Mouse (Mus musculus) kidney, embryonic 15.5 days (tissue): ENCODE data around the gene Mycbp2. TPM values are rescaled to one million over a fixed set of nuclear protein-coding genes. Genes with fewer than 3 reads are reported as not detected.

ENCODE experiments used
- ATAC-seq: fragments of 200-750 bp; cut with Nextera tagmentation; replicated peaks from 2 replicates; pipeline ENCODE4 v1.8.0; 2017; ENCODE audit warnings: moderate TSS enrichment; ENCODE audit not compliant: low FRiP score
- H3K27ac ChIP-seq: fragments of 300-500 bp; sonication (generic); 2 replicates; pipeline ENCODE4 v1.5.1; 2015; ENCODE audit warnings: mild to moderate bottlenecking, inconsistent platforms
- H3K27me3 ChIP-seq: fragments of 300-500 bp; sonication (generic); 2 replicates; pipeline ENCODE4 v1.6.1; 2015; ENCODE audit warnings: inconsistent platforms
- H3K36me3 ChIP-seq: fragments of 300-500 bp; sonication (generic); 2 replicates; pipeline ENCODE4 v1.6.1; 2015; ENCODE audit warnings: inconsistent platforms
- H3K4me1 ChIP-seq: fragments of 300-500 bp; sonication (generic); 2 replicates; pipeline ENCODE4 v1.6.1; 2015; ENCODE audit warnings: inconsistent platforms
- H3K4me2 ChIP-seq: fragments of 300-500 bp; sonication (generic); 2 replicates; pipeline ENCODE4 v1.6.1; 2015; ENCODE audit warnings: moderate library complexity, mild to moderate bottlenecking, inconsistent platforms
- H3K4me3 ChIP-seq: fragments of 300-500 bp; sonication (generic); replicated peaks from 2 replicates; pipeline ENCODE4 v1.5.1; 2015; ENCODE audit warnings: mild to moderate bottlenecking, inconsistent platforms
- H3K9ac ChIP-seq: fragments of 300-500 bp; sonication (generic); 2 replicates; pipeline ENCODE4 v1.6.1; 2015; ENCODE audit warnings: mild to moderate bottlenecking, inconsistent platforms
- H3K9me3 ChIP-seq: fragments of 300-500 bp; sonication (generic); replicated peaks from 2 replicates; pipeline ENCODE4 v1.6.1; 2016; ENCODE audit warnings: inconsistent platforms
- WGBS: fragments of 180-500 bp; shearing (Covaris S2); methylation state at CpG from one replicate; pipeline ENCODE4 v1.1.7; 2015; ENCODE audit warnings: mixed read lengths; 5-methylcytosine and 5-hydroxymethylcytosine counted together
- polyA plus RNA-seq: library from polyadenylated mRNA; unstranded; fragments of >200 nt; fragmentation: Nextera tagmentation; extraction: Ambion mirVana; gene quantifications from 2 replicates; pipeline ENCODE4 v1.2.1, GENCODE M21; 2015

Mycbp2 gene
- polyA plus RNA-seq, 1 experiment from 2014 or later, result 19.0 TPM

- H3K9ac ChIP-seq, result no peak overlapping the region
- H3K4me3 ChIP-seq, result no peak overlapping the region
- 81% methylated on average over 2 of the region's 2 CpGs for WGBS
- no peaks in the 10 kb centered on the region for H3K27me3 ChIP-seq
- no peak overlapping the region for H3K4me2 ChIP-seq
- no peaks in the 10 kb centered on the region for H3K9me3 ChIP-seq
- H3K27ac ChIP-seq, result no peak overlapping the region
- peaks cover 67% of the 10 kb centered on the region for H3K36me3 ChIP-seq
- no peaks in the 10 kb centered on the region for H3K4me1 ChIP-seq
- ATAC-seq, result 0 out of 2 replicates have a peak, but pooled peaks have one; percentile 40
These were observed 214.6 kb downstream of the Mycbp2 start for GRCm38 (mm10) chr14:103131991-103132390.

GRCm38 (mm10) chr14:103125756-103126155 is 220.9 kb downstream of the Mycbp2 start:
- 85% methylated on average over 6 of the region's 6 CpGs for WGBS
- H3K36me3 ChIP-seq, result peaks cover 76% of the 10 kb centered on the region
- H3K27ac ChIP-seq, result no peak overlapping the region
- no peak overlapping the region for H3K9ac ChIP-seq
- ATAC-seq, result no peak
- H3K4me3 ChIP-seq, result no peak overlapping the region
- no peaks in the 10 kb centered on the region for H3K9me3 ChIP-seq
- no peaks in the 10 kb centered on the region for H3K27me3 ChIP-seq
- H3K4me1 ChIP-seq, result no peaks in the 10 kb centered on the region
- no peak overlapping the region for H3K4me2 ChIP-seq

GRCm38 (mm10) chr14:103114994-103115670 is 231.5 kb downstream of the Mycbp2 start:
- WGBS, result 93% methylated on average over 3 of the region's 3 CpGs
- peaks cover 68% of the 10 kb centered on the region for H3K36me3 ChIP-seq
- ATAC-seq, result no peak

GRCm38 (mm10) chr14:103112606-103113363 is 233.8 kb downstream of the Mycbp2 start:
- 85% methylated on average over 3 of the region's 3 CpGs for WGBS
- H3K27me3 ChIP-seq, result no peaks in the 10 kb centered on the region
- H3K4me2 ChIP-seq, result no peak overlapping the region
- no peaks in the 10 kb centered on the region for H3K9me3 ChIP-seq
- no peaks in the 10 kb centered on the region for H3K4me1 ChIP-seq
- H3K9ac ChIP-seq, result no peak overlapping the region
- H3K27ac ChIP-seq, result no peak overlapping the region
- H3K4me3 ChIP-seq, result no peak overlapping the region
- ATAC-seq, result no peak
- H3K36me3 ChIP-seq, result peaks cover 50% of the 10 kb centered on the region

More at GRCm38 (mm10) chr14:103114994-103115670, 231.5 kb downstream of the Mycbp2 start:
- Histone ChIP-seq H3K9me3 (no peaks in the 10 kb centered on the region), H3K4me1 (no peaks in the 10 kb centered on the region), H3K27ac (no peak overlapping the region), H3K27me3 (no peaks in the 10 kb centered on the region), H3K4me2 (no peak overlapping the region), H3K9ac (no peak overlapping the region), H3K4me3 (no peak overlapping the region)

GRCm38 (mm10) chr14:103109971-103110370 is 236.6 kb downstream of the Mycbp2 start:
- 87% methylated on average over 4 of the region's 4 CpGs for WGBS
- Histone ChIP-seq H3K4me3 (no peak overlapping the region), H3K27me3 (no peaks in the 10 kb centered on the region), H3K36me3 (peaks cover 23% of the 10 kb centered on the region), H3K9me3 (no peaks in the 10 kb centered on the region), H3K4me1 (no peaks in the 10 kb centered on the region), H3K27ac (no peak overlapping the region), H3K4me2 (no peak overlapping the region), H3K9ac (no peak overlapping the region)
- no peak for ATAC-seq

- Histone ChIP-seq H3K27me3 (no peaks in the 10 kb centered on the region), H3K36me3 (no peaks in the 10 kb centered on the region), H3K9me3 (no peaks in the 10 kb centered on the region), H3K4me3 (no peak overlapping the region), H3K4me2 (no peak overlapping the region), H3K4me1 (no peaks in the 10 kb centered on the region; the same call in 1 of the 2 replicates), H3K27ac (no peak overlapping the region), H3K9ac (no peak overlapping the region)
- ATAC-seq, result no peak
- 97% methylated on average over 2 of the region's 2 CpGs for WGBS
These were observed 240.3 kb downstream of the Mycbp2 start for GRCm38 (mm10) chr14:103106301-103106700.

- Histone ChIP-seq H3K4me3 (no peak overlapping the region), H3K4me2 (no peak overlapping the region), H3K27ac (no peak overlapping the region), H3K9me3 (no peaks in the 10 kb centered on the region), H3K27me3 (no peaks in the 10 kb centered on the region), H3K4me1 (peaks cover 6% of the 10 kb centered on the region), H3K36me3 (no peaks in the 10 kb centered on the region), H3K9ac (no peak overlapping the region)
- WGBS, result 72% methylated on average over 10 of the region's 10 CpGs
- no peak for ATAC-seq
These were observed 243.8 kb downstream of the Mycbp2 start for GRCm38 (mm10) chr14:103102731-103103335.

GRCm38 (mm10) chr14:103102246-103102645 is 244.4 kb downstream of the Mycbp2 start:
- no peak overlapping the region for H3K4me2 ChIP-seq
- no peaks in the 10 kb centered on the region for H3K36me3 ChIP-seq
- WGBS, result 55% methylated on average over 6 of the region's 6 CpGs
- 0 out of 2 replicates have a peak, but pooled peaks have one; percentile 9 for ATAC-seq
- H3K4me3 ChIP-seq, result no peak overlapping the region
- H3K27me3 ChIP-seq, result no peaks in the 10 kb centered on the region
- no peaks in the 10 kb centered on the region for H3K9me3 ChIP-seq
- H3K4me1 ChIP-seq, result peaks cover 10% of the 10 kb centered on the region
- peak overlapping the region; percentile 18; the same call in 1 of the 2 replicates for H3K27ac ChIP-seq
- no peak overlapping the region for H3K9ac ChIP-seq

- Histone ChIP-seq H3K27ac (no peak overlapping the region), H3K36me3 (peaks cover 6% of the 10 kb centered on the region; the same call in 1 of the 2 replicates), H3K4me1 (peaks cover 15% of the 10 kb centered on the region), H3K27me3 (no peaks in the 10 kb centered on the region), H3K9me3 (no peaks in the 10 kb centered on the region), H3K9ac (no peak overlapping the region), H3K4me3 (no peak overlapping the region), H3K4me2 (no peak overlapping the region)
- 65% methylated on average over 3 of the region's 3 CpGs for WGBS
- ATAC-seq, result no peak
These were observed 245.4 kb downstream of the Mycbp2 start for GRCm38 (mm10) chr14:103101171-103101570.

- no peaks in the 10 kb centered on the region for H3K27me3 ChIP-seq
- no peak for ATAC-seq
- H3K4me3 ChIP-seq, result no peak overlapping the region
- H3K36me3 ChIP-seq, result peaks cover 12% of the 10 kb centered on the region
- H3K27ac ChIP-seq, result 0 out of 2 replicates have a peak overlapping the region, but pooled peaks have one; percentile 27
- no peak overlapping the region for H3K9ac ChIP-seq
- H3K4me1 ChIP-seq, result peaks cover 15% of the 10 kb centered on the region
- H3K4me2 ChIP-seq, result peak overlapping the region; percentile 63
- WGBS, result 84% methylated on average over 13 of the region's 13 CpGs
- H3K9me3 ChIP-seq, result no peaks in the 10 kb centered on the region
These were observed 246.3 kb downstream of the Mycbp2 start for GRCm38 (mm10) chr14:103100296-103100695.

- under 1% methylated on average over 86 of the region's 88 CpGs for WGBS
- Histone ChIP-seq H3K9ac (peak within 1 kb of the TSS; percentile 99), H3K4me3 (peak within 1 kb of the TSS; percentile 97), H3K27me3 (no peaks in the 10 kb centered on the region), H3K27ac (peak within 1 kb of the TSS; percentile 99), H3K4me1 (peaks cover 16% of the 10 kb centered on the region), H3K36me3 (peaks cover 19% of the 10 kb centered on the region), H3K4me2 (peak within 1 kb of the TSS; percentile 66), H3K9me3 (no peaks in the 10 kb centered on the region)
- ATAC-seq, result peak; percentile 95
These were observed 247.2 kb downstream of the Mycbp2 start, which contains the start of gene Fbxl3 for GRCm38 (mm10) chr14:103099238-103099933. Gene Fbxl3, minus strand, starts transcription at chr14:103099566.
